Mouse (Mus musculus): ENCODE data around the gene Susd2. TPM values are rescaled to one million over a fixed set of nuclear protein-coding genes. Genes with fewer than 3 reads are reported as not detected.

The Susd2 gene
- polyA plus RNA-seq, 1 experiment from 2014 or later, result 0.15 TPM

- ChIA-PET POLR2A (no interaction called here), CTCF (no interaction called here)
- ATAC-seq (no peak), DNase-seq (ENCODE audit: low read depth, low spot score) (no peak)
- in situ Hi-C loops (cut with MboI; ENCODE audit: low pct_unique_long_range_greater_than_20kb), result no loop called here
- no peaks in the 10 kb centered on the region for H3K27me3 ChIP-seq
- TF ChIP-seq CTCF (IDR thresholded peaks at IDR 0.05), result no peak
Observed at GRCm38 (mm10) chr10:75675594-75675993, 31.8 kb upstream of the Susd2 start.

- in situ Hi-C loops (cut with MboI; ENCODE audit: low pct_unique_long_range_greater_than_20kb), result no loop called here
- TF ChIP-seq CTCF (IDR thresholded peaks at IDR 0.05), result no peak
- ATAC-seq (no peak), DNase-seq (ENCODE audit: low read depth, low spot score) (no peak)
- CTCF ChIA-PET, result interaction anchor here (1.8 kb wide), 1 partner anchor 10 kb away, joined by 4 read pairs; no protein-coding TSS in a partner anchor
- POLR2A ChIA-PET, result no interaction called here
- H3K27me3 ChIP-seq, result no peaks in the 10 kb centered on the region
Observed at GRCm38 (mm10) chr10:75669936-75670335, 26.1 kb upstream of the Susd2 start.

- H3K27me3 ChIP-seq, result no peaks in the 10 kb centered on the region
- ChIA-PET CTCF (interaction anchor here (1.0 to 1.8 kb wide), 2 partner anchors 17 to 40 kb away, joined by 3 to 4 read pairs; no protein-coding TSS in a partner anchor), POLR2A (interaction anchor here (1.0 kb wide), 1 partner anchor 11 kb away, joined by 3 read pairs; no protein-coding TSS in a partner anchor)
- ATAC-seq (peak; percentile 55), DNase-seq (ENCODE audit: low read depth, low spot score) (no peak)
- in situ Hi-C loops (cut with MboI; ENCODE audit: low pct_unique_long_range_greater_than_20kb), result no loop called here
- no peak for TF ChIP-seq CTCF (IDR thresholded peaks at IDR 0.05)
Observed at GRCm38 (mm10) chr10:75667911-75668270, 24.1 kb upstream of the Susd2 start.

GRCm38 (mm10) chr10:75667115-75667910, 23.5 kb upstream of the Susd2 start:
- in situ Hi-C loops (cut with MboI; ENCODE audit: low pct_unique_long_range_greater_than_20kb), result no loop called here
- DNase-seq (ENCODE audit: low read depth, low spot score) (no peak), ATAC-seq (peak; percentile 70)
- no peak for TF ChIP-seq CTCF (IDR thresholded peaks at IDR 0.05)
- POLR2A ChIA-PET, result interaction anchor here (0.6 to 1.0 kb wide), 2 partner anchors 11 to 39 kb away, joined by 3 read pairs; no protein-coding TSS in a partner anchor
- CTCF ChIA-PET, result interaction anchor here (1.0 to 1.8 kb wide), 3 partner anchors 11 to 41 kb away, joined by 3 to 5 read pairs (median 4); no protein-coding TSS in a partner anchor
- no peaks in the 10 kb centered on the region for H3K27me3 ChIP-seq

DNA sequence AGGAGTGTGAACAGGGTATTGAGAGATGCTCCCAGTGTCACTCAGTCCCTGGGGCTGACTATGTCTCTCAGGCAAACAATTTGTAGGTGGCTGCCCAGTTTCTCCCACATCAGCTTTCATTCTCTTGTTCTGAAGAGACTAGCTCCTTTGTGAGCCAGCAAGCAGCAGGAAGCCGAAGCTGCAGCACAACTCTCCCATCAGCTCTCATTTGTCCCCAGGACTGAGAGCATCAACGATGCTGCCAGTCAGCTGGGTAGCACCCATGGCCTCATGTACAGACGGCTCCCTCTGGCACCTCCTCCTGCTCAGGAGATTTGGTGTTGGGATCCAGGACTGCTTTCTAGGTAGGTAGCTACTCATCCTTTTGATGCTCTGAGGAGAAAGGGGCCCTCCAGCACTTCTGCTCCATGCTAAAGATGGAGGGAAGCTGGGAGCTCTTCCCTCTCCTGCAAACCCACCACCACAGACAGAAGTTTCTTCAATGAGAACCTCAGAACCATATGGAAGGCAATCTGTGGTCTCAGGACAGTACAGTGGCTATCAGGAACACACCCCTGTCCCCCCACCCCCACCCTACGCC, 22.7 kb upstream of the Susd2 start:
- DNase-seq (ENCODE audit: low read depth, low spot score) (no peak), ATAC-seq (no peak)
- no peak for TF ChIP-seq CTCF (IDR thresholded peaks at IDR 0.05)
- in situ Hi-C loops (cut with MboI; ENCODE audit: low pct_unique_long_range_greater_than_20kb), result no loop called here
- POLR2A ChIA-PET, result interaction anchor here (0.6 kb wide), 1 partner anchor 40 kb away, joined by 3 read pairs; no protein-coding TSS in a partner anchor
- CTCF ChIA-PET, result interaction anchor here (1.7 kb wide), 1 partner anchor 11 kb away, joined by 5 read pairs; no protein-coding TSS in a partner anchor
- no peaks in the 10 kb centered on the region for H3K27me3 ChIP-seq

- ChIA-PET POLR2A (no interaction called here), CTCF (no interaction called here)
- ATAC-seq (no peak), DNase-seq (ENCODE audit: low read depth, low spot score) (no peak)
- no peak for TF ChIP-seq CTCF (IDR thresholded peaks at IDR 0.05)
- H3K27me3 ChIP-seq, result no peaks in the 10 kb centered on the region
- in situ Hi-C loops (cut with MboI; ENCODE audit: low pct_unique_long_range_greater_than_20kb), result no loop called here
Observed at GRCm38 (mm10) chr10:75664673-75665270, 21.0 kb upstream of the Susd2 start.

GRCm38 (mm10) chr10:75662575-75662974, 18.8 kb upstream of the Susd2 start:
- in situ Hi-C loops (cut with MboI; ENCODE audit: low pct_unique_long_range_greater_than_20kb), result no loop called here
- ChIA-PET CTCF (no interaction called here), POLR2A (interaction anchor here (0.6 kb wide), 1 partner anchor 113 kb away, joined by 3 read pairs; no protein-coding TSS in a partner anchor)
- TF ChIP-seq CTCF (IDR thresholded peaks at IDR 0.05), result no peak
- no peaks in the 10 kb centered on the region for H3K27me3 ChIP-seq
- ATAC-seq, result no peak
- DNase-seq (ENCODE audit: low read depth, low spot score), result no peak

DNA sequence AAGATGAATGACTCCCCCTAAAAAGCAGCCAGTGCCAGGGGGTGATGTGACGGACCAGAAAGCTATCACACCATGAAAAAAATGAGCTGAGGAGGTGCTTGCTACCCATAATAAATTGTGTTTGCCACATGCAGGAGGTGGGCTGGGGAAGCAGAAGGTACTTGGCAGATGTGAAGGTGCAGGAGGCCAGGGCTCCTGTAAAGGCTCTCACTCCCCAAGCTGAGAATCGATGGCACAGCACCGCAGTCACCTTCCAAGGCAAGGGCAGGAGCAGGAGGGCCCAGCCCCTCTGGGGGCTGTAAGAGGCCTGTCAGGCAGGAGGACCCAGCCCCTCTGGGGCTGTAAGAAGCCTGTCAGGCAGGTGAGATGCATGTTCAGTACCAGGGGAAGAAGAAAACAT, 18.1 kb upstream of the Susd2 start:
- ATAC-seq, result no peak
- DNase-seq (ENCODE audit: low read depth, low spot score), result no peak
- H3K27me3 ChIP-seq, result no peaks in the 10 kb centered on the region
- no peak for TF ChIP-seq CTCF (IDR thresholded peaks at IDR 0.05)
- POLR2A ChIA-PET, result interaction anchor here (0.6 to 0.8 kb wide), 2 partner anchors 8 to 112 kb away, joined by 3 read pairs; no protein-coding TSS in a partner anchor
- in situ Hi-C loops (cut with MboI; ENCODE audit: low pct_unique_long_range_greater_than_20kb), result no loop called here
- CTCF ChIA-PET, result no interaction called here

DNA sequence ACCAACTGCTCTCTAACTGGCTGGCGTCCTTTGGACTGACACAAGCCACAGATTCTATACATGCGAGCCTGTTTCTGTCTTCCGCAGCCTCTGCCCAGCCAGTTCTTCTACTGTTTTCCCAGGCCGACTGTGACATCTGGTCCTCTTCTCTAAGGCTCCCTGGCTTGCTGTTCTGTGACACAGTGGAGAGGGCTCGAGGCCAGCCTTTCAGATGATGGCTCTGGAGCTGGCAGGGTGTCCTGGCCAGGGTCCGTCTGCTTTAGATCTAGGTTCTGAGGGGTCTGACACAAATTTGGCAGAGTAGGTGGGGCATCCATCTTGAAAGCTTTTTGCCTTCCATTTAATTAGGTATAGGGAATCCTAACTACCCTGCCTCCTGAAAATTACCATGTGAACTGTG, 17.6 kb upstream of the Susd2 start:
- H3K27me3 ChIP-seq, result no peaks in the 10 kb centered on the region
- no peak for DNase-seq (ENCODE audit: low read depth, low spot score)
- ChIA-PET CTCF (no interaction called here), POLR2A (interaction anchor here (0.7 to 0.8 kb wide), 2 partner anchors 8 to 12 kb away, joined by 3 to 4 read pairs; no protein-coding TSS in a partner anchor)
- in situ Hi-C loops (cut with MboI; ENCODE audit: low pct_unique_long_range_greater_than_20kb), result no loop called here
- no peak for ATAC-seq
- TF ChIP-seq CTCF (IDR thresholded peaks at IDR 0.05), result no peak

DNA sequence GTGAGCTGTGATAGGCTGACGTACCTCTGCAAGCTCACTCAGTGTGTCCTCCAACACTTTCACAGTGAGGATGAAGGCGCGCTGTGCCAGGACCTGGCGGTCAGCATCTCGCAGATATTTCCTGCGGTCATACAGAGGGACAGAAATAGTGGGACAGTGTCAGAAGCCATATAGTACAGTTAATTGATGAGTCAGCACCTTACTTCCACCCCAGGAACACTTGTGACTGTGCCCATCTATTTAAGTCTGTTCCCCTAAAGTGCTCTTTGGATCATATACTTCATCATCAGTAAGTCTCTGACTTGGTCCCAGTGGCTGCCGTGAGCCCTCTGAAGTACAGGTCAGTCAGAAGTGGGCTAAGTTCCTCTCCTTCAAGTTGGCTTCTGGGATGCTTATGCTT, 14.0 kb upstream of the Susd2 start:
- no peaks in the 10 kb centered on the region for H3K27me3 ChIP-seq
- no peak for TF ChIP-seq CTCF (IDR thresholded peaks at IDR 0.05)
- ATAC-seq, result no peak
- in situ Hi-C loops (cut with MboI; ENCODE audit: low pct_unique_long_range_greater_than_20kb), result no loop called here
- no peak for DNase-seq (ENCODE audit: low read depth, low spot score)
- POLR2A ChIA-PET, result no interaction called here
- CTCF ChIA-PET, result no interaction called here

DNA sequence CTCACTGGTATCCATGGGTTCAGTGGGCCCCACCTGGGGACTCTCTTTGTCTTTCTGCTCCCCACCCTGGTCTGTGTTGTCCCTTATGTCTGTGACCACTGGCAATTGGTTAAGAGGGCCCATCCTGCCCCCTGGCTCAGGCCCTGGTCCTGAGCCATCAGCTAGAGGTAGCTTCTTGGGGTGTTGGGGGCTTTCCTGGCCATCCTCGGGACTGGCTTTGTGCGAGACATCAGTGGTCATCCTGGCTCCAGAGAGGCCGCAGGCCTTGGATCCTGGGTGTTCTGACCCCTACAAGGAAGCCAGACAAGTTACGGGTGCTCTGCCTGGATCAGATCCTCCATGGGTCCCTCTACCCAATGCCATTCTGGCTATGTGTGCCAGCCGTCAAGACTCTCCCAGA, 13.4 kb upstream of the Susd2 start:
- in situ Hi-C loops (cut with MboI; ENCODE audit: low pct_unique_long_range_greater_than_20kb), result no loop called here
- DNase-seq (ENCODE audit: low read depth, low spot score) (no peak), ATAC-seq (no peak)
- POLR2A ChIA-PET, result interaction anchor here (0.8 kb wide), 1 partner anchor 10 kb away, joined by 3 read pairs; no protein-coding TSS in a partner anchor
- TF ChIP-seq CTCF (IDR thresholded peaks at IDR 0.05), result no peak
- CTCF ChIA-PET, result no interaction called here
- H3K27me3 ChIP-seq, result no peaks in the 10 kb centered on the region
